ENCODE assay signal across 19 mouse cellular contexts in genomic region chr5:45228226-45228927, GRCm38 (mm10).
"Had no signal": no experiment of that assay in that cellular context is flagged by ENCODE, and none has a peak within 500 bp of the region (broad histone marks: within the 10 kb centered on the region; RNA-seq: fewer than 3 reads in every experiment).

No protein-coding gene starts in this region.

- H3K36me3 ChIP-seq: liver, embryonic 13.5 days; midbrain, embryonic 10.5 days; midbrain, embryonic 13.5 days; neural tube, embryonic 13.5 days; stomach, embryonic 15.5 days had no signal

- H3K4me1 ChIP-seq: liver, embryonic 13.5 days; megakaryocyte, embryonic 14.5 days; midbrain, embryonic 10.5 days; midbrain, embryonic 13.5 days; neural tube, embryonic 13.5 days; stomach, embryonic 15.5 days had no signal

- DNase-seq: kidney, adult 2 months; kidney, postnatal 25 days; liver, embryonic 13.5 days; lung, adult 2 months; lung, postnatal 36 days; retina, postnatal 1 day; spleen, adult 18-20 months; thymus, postnatal 25 days had no signal

- H3K4me2 ChIP-seq: liver, embryonic 13.5 days; midbrain, embryonic 13.5 days; neural tube, embryonic 13.5 days; stomach, embryonic 15.5 days had no signal

- H3K9me3 ChIP-seq: liver, embryonic 13.5 days; megakaryocyte, embryonic 14.5 days; midbrain, embryonic 10.5 days; midbrain, embryonic 13.5 days; stomach, embryonic 15.5 days had no signal

- H3K4me3 ChIP-seq: left cerebral cortex, adult 2 months; liver, embryonic 13.5 days; megakaryocyte, embryonic 14.5 days; midbrain, embryonic 10.5 days; midbrain, embryonic 13.5 days; myocyte; neural tube, embryonic 13.5 days; stomach, embryonic 15.5 days had no signal

- ATAC-seq: intestine, postnatal 0 days; lung, postnatal 0 days; midbrain, embryonic 13.5 days; midbrain, embryonic 16.5 days had no signal

- H3K27me3 ChIP-seq: liver, embryonic 13.5 days; megakaryocyte, embryonic 14.5 days; midbrain, embryonic 13.5 days; neural tube, embryonic 13.5 days; stomach, embryonic 15.5 days had no signal

- H3K27ac ChIP-seq: kidney, postnatal 0 days; left cerebral cortex, adult 2 months; liver, embryonic 13.5 days; midbrain, embryonic 10.5 days; midbrain, embryonic 13.5 days; neural tube, embryonic 13.5 days; stomach, embryonic 15.5 days had no signal

- H3K9ac ChIP-seq: liver, embryonic 13.5 days; midbrain, embryonic 13.5 days; neural tube, embryonic 13.5 days; stomach, embryonic 15.5 days had no signal
